Mouse (Mus musculus) limb, embryonic 12.5 days (tissue): ENCODE measurements around the gene Zp2. TPM values are rescaled to one million over a fixed set of nuclear protein-coding genes. Genes with fewer than 3 reads are reported as not detected.

ENCODE experiments used
- ATAC-seq: fragments of 200-750 bp; cut with Nextera tagmentation; 2 replicates; pipeline ENCODE4 v1.8.0; 2017; ENCODE audit warnings: low read depth, moderate TSS enrichment; ENCODE audit not compliant: insufficient number of reproducible peaks, insufficient read depth, low FRiP score, low TSS enrichment
- H3K27ac ChIP-seq: fragments of 300-500 bp; sonication (generic); 2 replicates; pipeline ENCODE4 v1.5.1; 2016; ENCODE audit warnings: mild to moderate bottlenecking, moderate library complexity
- H3K27me3 ChIP-seq: fragments of 300-500 bp; sonication (generic); 2 replicates; pipeline ENCODE4 v1.6.1; 2016; ENCODE audit warnings: mild to moderate bottlenecking, moderate library complexity
- H3K36me3 ChIP-seq: fragments of 300-500 bp; sonication (generic); 2 replicates; pipeline ENCODE4 v1.6.1; 2016; ENCODE audit warnings: mild to moderate bottlenecking, moderate library complexity
- H3K4me1 ChIP-seq: fragments of 300-500 bp; sonication (generic); replicated peaks from 2 replicates; pipeline ENCODE4 v1.6.1; 2016
- H3K4me2 ChIP-seq: fragments of 300-500 bp; sonication (generic); 2 replicates; pipeline ENCODE4 v1.6.1; 2016; ENCODE audit warnings: mild to moderate bottlenecking, moderate library complexity
- H3K4me3 ChIP-seq: fragments of 300-500 bp; sonication (generic); replicated peaks from 2 replicates; pipeline ENCODE4 v1.5.1; 2016; ENCODE audit warnings: mild to moderate bottlenecking
- H3K9ac ChIP-seq: fragments of 300-500 bp; sonication (generic); replicated peaks from 2 replicates; pipeline ENCODE4 v1.6.1; 2016; ENCODE audit warnings: mild to moderate bottlenecking, moderate library complexity
- H3K9me3 ChIP-seq: fragments of 300-500 bp; sonication (generic); 2 replicates; pipeline ENCODE4 v1.6.1; 2016; ENCODE audit warnings: mild to moderate bottlenecking, moderate library complexity
- WGBS: fragments of 180-500 bp; shearing (Covaris S2); methylation state at CpG from one replicate; pipeline ENCODE4 v1.1.7; 2016; 5-methylcytosine and 5-hydroxymethylcytosine counted together
- polyA plus RNA-seq: library from polyadenylated mRNA; unstranded; fragments of >200 nt; fragmentation: Nextera tagmentation; extraction: Ambion mirVana; gene quantifications from 2 replicates; pipeline ENCODE4 v1.2.1, GENCODE M21; 2016

The Zp2 gene
- not detected in 2 replicates for polyA plus RNA-seq

GRCm38 (mm10) chr7:120145191-120145590, at the start of gene Zp2:
TSS of gene Zp2 (minus strand) at chr7:120145291.
- H3K9me3 ChIP-seq: no peaks in the 10 kb centered on the region
- no peaks in the 10 kb centered on the region for H3K27me3 ChIP-seq
- no peak within 1 kb of the TSS for H3K27ac ChIP-seq
- 66% methylated on average over 9 of the region's 9 CpGs for WGBS
- no peak within 1 kb of the TSS for H3K4me2 ChIP-seq
- H3K4me3 ChIP-seq: no peak within 1 kb of the TSS
- H3K9ac ChIP-seq: no peak within 1 kb of the TSS
- no peaks in the 10 kb centered on the region for H3K4me1 ChIP-seq
- no peak for ATAC-seq
- H3K36me3 ChIP-seq: no peaks in the 10 kb centered on the region

- no peak for ATAC-seq
- Histone ChIP-seq H3K4me2 (no peak overlapping the region), H3K36me3 (no peaks in the 10 kb centered on the region), H3K27ac (peak overlapping the region; percentile 3; the same call in 1 of the 2 replicates), H3K4me1 (peaks cover 11% of the 10 kb centered on the region; the same call in 1 of the 2 replicates), H3K27me3 (no peaks in the 10 kb centered on the region), H3K9me3 (no peaks in the 10 kb centered on the region), H3K4me3 (no peak overlapping the region), H3K9ac (no peak overlapping the region)
- WGBS: 80% methylated on average over 6 of the region's 6 CpGs
Observed at GRCm38 (mm10) chr7:120192816-120193215, 47.7 kb upstream of the Zp2 start.

DNA sequence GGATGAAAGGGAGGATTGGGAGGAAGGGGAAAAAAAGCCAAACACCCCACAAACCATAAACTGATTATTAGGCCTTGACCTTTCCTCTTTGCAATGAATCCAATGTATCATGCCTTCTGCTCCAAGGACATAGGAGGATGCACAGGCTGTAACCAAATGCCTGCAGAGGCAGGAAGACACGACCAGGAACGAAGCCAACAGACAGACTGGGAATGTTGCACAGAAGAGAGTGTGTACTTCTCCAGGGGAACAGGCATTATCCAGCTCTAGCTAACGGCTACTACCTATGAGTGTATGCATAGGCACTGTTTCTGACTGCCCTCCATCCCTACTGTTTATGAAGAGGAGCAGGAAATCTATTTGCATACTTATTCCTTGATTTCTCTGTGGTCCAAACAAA, 47.1 kb upstream of the Zp2 start:
- no peak for ATAC-seq
- H3K4me3 ChIP-seq: no peak overlapping the region
- H3K36me3 ChIP-seq: no peaks in the 10 kb centered on the region
- H3K4me2 ChIP-seq: no peak overlapping the region
- H3K9ac ChIP-seq: no peak overlapping the region
- H3K27ac ChIP-seq: peak overlapping the region; percentile 3; the same call in 1 of the 2 replicates
- WGBS: 66% methylated on average over 3 of the region's 3 CpGs
- no peaks in the 10 kb centered on the region for H3K27me3 ChIP-seq
- H3K9me3 ChIP-seq: no peaks in the 10 kb centered on the region
- peaks cover 11% of the 10 kb centered on the region; the same call in 1 of the 2 replicates for H3K4me1 ChIP-seq

GRCm38 (mm10) chr7:120190150-120190665, 45.1 kb upstream of the Zp2 start:
- H3K4me2 ChIP-seq: no peak overlapping the region
- no peak for ATAC-seq
- no peak overlapping the region for H3K4me3 ChIP-seq
- H3K36me3 ChIP-seq: no peaks in the 10 kb centered on the region
- H3K9ac ChIP-seq: no peak overlapping the region
- 69% methylated on average over 8 of the region's 8 CpGs for WGBS
- H3K4me1 ChIP-seq: peaks cover 11% of the 10 kb centered on the region; the same call in 1 of the 2 replicates
- no peaks in the 10 kb centered on the region for H3K9me3 ChIP-seq
- no peak overlapping the region for H3K27ac ChIP-seq
- no peaks in the 10 kb centered on the region for H3K27me3 ChIP-seq

DNA sequence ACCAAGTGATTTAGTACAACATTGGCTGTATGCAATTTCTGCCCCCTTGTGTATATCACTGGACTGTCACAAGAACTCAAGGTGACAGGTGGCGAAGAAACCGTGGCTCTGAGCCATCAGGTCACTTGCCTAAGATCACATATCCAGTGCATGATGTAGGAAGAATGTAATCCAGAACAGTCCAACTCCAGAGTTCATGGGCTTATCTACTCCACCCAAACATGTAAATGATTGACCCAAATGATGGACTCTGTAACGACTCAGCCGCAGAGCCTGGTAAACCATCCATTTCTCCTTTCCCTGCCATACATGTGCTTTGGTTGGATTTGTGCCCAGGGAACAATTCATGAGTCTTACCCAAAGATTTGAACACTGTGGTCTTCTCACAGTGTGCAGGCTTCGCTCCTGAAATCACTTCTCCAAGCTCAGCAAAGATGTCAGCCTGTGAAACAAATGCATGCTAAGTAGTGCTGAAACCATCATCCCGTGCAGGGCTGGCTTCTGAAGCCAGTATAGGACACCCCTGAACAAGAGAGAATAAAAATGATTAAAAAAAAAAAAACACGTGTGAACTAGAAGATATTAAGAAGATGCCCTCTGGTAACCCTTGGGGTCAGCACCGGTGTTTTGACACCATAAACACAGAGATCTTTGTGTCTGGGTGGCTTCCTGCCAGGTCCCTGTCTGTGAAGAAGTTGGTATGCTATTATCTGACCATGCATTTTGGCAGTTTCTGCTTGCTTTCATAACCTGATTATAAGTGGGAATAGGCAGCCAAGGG, 44.5 kb upstream of the Zp2 start:
- H3K27ac ChIP-seq: no peak overlapping the region
- no peaks in the 10 kb centered on the region for H3K27me3 ChIP-seq
- no peaks in the 10 kb centered on the region for H3K9me3 ChIP-seq
- no peak overlapping the region for H3K9ac ChIP-seq
- H3K36me3 ChIP-seq: no peaks in the 10 kb centered on the region
- no peak overlapping the region for H3K4me3 ChIP-seq
- peaks cover 11% of the 10 kb centered on the region; the same call in 1 of the 2 replicates for H3K4me1 ChIP-seq
- WGBS: 79% methylated on average over 8 of the region's 8 CpGs
- ATAC-seq: no peak
- no peak overlapping the region for H3K4me2 ChIP-seq

DNA sequence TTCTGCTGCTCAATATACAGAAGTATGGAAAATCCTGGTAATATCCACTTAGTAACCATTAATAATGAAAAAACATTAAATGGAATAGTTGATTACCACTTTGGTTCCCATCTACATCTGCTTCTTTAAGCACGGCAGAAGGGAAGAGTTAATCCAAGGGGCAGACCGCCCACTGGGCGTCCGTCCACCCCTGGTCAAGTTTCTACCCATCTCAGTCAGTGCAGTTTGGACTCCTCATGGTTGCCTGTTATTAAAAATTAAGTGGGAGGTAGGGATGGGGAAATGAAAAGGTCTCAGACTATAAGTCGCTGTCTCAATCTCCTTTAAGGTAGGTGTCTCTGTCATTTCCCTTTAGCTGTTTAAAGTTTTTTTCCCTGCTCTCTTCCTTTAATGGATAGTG, 43.9 kb upstream of the Zp2 start:
- ATAC-seq: no peak
- Histone ChIP-seq H3K27me3 (no peaks in the 10 kb centered on the region), H3K9ac (no peak overlapping the region), H3K9me3 (no peaks in the 10 kb centered on the region), H3K4me1 (peaks cover 11% of the 10 kb centered on the region; the same call in 1 of the 2 replicates), H3K36me3 (no peaks in the 10 kb centered on the region), H3K4me2 (no peak overlapping the region), H3K27ac (no peak overlapping the region), H3K4me3 (no peak overlapping the region)
- WGBS: 86% methylated on average over 5 of the region's 5 CpGs

- H3K9me3 ChIP-seq: no peaks in the 10 kb centered on the region
- ATAC-seq: no peak
- no peaks in the 10 kb centered on the region for H3K27me3 ChIP-seq
- no peak overlapping the region for H3K4me2 ChIP-seq
- no peak overlapping the region for H3K9ac ChIP-seq
- no peaks in the 10 kb centered on the region for H3K36me3 ChIP-seq
- no peak overlapping the region for H3K27ac ChIP-seq
- H3K4me3 ChIP-seq: no peak overlapping the region
- H3K4me1 ChIP-seq: no peaks in the 10 kb centered on the region; the same call in 1 of the 2 replicates
Observed at GRCm38 (mm10) chr7:120182891-120183290, 37.8 kb upstream of the Zp2 start.

DNA sequence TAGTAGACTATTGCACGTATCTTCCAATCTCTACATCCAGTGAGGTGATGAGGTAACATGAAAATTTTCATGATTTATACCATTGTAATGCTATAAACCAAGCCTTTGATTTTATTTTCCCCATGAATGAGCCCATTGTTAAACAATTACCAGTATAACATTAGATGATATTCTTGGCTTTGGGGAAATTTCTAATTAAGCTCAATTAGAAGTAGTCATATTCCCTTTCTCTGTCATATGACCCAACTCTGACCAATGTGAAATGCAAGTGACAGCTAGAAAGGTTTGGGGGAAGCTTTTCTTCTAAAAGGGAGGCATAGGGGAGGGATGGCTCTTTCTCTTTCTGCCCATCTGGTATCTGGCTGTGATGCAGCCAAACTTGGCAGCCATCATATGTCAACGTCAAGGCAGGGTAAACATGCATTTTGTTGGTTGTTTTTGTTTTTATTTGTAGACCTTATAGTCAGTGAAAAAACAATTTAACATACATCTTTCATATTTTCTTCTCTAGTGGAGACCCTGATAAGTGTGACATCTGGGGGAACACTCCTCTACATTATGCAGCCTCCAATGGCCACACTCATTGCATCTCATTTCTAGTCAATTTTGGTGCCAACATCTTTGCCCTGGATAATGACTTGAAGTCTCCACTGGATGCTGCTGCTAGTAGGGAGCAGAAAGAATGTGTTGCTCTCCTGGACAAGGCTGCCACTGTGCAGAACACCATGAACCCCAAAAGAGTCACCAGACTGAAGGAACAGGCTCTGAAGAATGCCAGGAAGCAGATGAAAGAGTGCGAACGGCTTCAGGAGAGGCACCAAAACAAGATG, 36.5 kb upstream of the Zp2 start:
- WGBS: 90% methylated on average over 4 of the region's 4 CpGs
- Histone ChIP-seq H3K4me1 (no peaks in the 10 kb centered on the region; the same call in 1 of the 2 replicates), H3K9me3 (no peaks in the 10 kb centered on the region), H3K4me3 (no peak overlapping the region), H3K27me3 (no peaks in the 10 kb centered on the region), H3K27ac (no peak overlapping the region), H3K4me2 (no peak overlapping the region), H3K9ac (no peak overlapping the region), H3K36me3 (no peaks in the 10 kb centered on the region)
- ATAC-seq: no peak

GRCm38 (mm10) chr7:120180547-120180946, 35.5 kb upstream of the Zp2 start:
- Histone ChIP-seq H3K4me3 (no peak overlapping the region), H3K36me3 (no peaks in the 10 kb centered on the region), H3K27me3 (no peaks in the 10 kb centered on the region), H3K4me2 (no peak overlapping the region), H3K4me1 (no peaks in the 10 kb centered on the region; the same call in 1 of the 2 replicates), H3K9ac (no peak overlapping the region), H3K27ac (no peak overlapping the region), H3K9me3 (no peaks in the 10 kb centered on the region)
- 90% methylated on average over 5 of the region's 5 CpGs for WGBS
- no peak for ATAC-seq

GRCm38 (mm10) chr7:120178935-120179334, 33.8 kb upstream of the Zp2 start:
- Histone ChIP-seq H3K9me3 (no peaks in the 10 kb centered on the region), H3K4me2 (no peak overlapping the region), H3K27ac (no peak overlapping the region), H3K9ac (no peak overlapping the region), H3K36me3 (no peaks in the 10 kb centered on the region), H3K27me3 (no peaks in the 10 kb centered on the region), H3K4me3 (no peak overlapping the region), H3K4me1 (no peaks in the 10 kb centered on the region; the same call in 1 of the 2 replicates)
- no peak for ATAC-seq
- 11% methylated on average over 2 of the region's 2 CpGs for WGBS

- Histone ChIP-seq H3K27ac (no peak overlapping the region), H3K9me3 (no peaks in the 10 kb centered on the region), H3K9ac (no peak overlapping the region), H3K4me3 (no peak overlapping the region), H3K4me1 (no peaks in the 10 kb centered on the region; the same call in 1 of the 2 replicates), H3K4me2 (no peak overlapping the region), H3K27me3 (no peaks in the 10 kb centered on the region), H3K36me3 (no peaks in the 10 kb centered on the region)
- 85% methylated on average over 3 of the region's 3 CpGs for WGBS
- no peak for ATAC-seq
Observed at GRCm38 (mm10) chr7:120177611-120178010, 32.5 kb upstream of the Zp2 start.
